Mouse (Mus musculus): ENCODE data around the gene Pdzk1. TPM values are rescaled to one million over a fixed set of nuclear protein-coding genes. Genes with fewer than 3 reads are reported as not detected.

Pdzk1 gene
- polyA plus RNA-seq, 2 experiments from 2014 or later = 0.89 TPM; not detected in 1

DNA sequence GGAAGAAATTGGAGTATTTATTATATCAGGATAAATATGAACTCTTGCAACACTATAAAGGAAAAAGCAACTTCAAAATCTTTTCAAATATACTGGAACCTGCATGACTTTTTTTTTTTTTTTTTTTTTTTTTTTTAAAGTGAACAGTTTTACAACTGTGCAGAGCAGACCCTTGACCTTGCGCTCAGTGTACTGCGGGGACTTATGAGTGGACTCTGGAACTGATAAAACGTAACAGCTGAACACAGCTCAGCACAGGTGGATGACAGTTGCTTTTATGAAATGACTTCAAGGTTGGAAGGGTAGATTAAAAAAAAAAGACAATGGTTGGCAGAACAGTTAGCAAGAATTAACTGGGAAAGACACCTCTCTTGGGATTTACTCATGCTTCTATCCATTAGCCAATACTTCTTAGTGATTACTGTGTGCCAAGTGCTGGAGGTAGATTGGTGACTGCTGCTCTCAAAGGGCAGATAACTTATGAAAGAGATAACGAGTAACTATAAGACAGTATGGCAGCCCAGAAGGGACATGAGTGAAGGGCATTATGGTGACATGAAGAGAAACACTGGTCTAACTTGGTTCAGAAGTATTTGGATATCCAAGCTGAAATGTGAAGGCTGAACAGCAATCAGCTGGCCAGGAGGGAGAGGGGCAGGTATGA, 73.4 kb downstream of the Pdzk1 start:
- no peak for ATAC-seq

DNA sequence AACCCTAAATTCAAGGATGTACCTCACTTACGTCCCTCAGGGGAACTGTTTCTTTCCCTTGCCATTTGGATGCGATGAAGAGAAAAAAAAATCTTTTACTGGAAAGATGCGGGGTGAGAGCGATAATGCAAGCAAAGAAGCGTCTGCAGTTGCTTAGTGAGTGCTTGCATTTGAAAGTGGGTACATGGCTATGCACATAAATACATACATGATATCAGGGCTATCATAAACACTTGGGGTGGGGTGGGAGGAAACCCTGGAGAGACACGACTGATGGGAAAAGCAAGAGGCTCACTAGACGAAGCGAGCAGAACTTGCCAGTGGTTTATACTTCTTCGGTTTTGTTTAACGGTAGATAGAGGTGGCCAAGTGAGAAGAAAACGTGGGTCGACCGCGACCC, 75.3 kb downstream of the Pdzk1 start, which contains the start of gene Gja5:
TSS of gene Gja5 (plus strand) at position 301 of the 400 bp plus-strand sequence.
- ATAC-seq = no peak

DNA sequence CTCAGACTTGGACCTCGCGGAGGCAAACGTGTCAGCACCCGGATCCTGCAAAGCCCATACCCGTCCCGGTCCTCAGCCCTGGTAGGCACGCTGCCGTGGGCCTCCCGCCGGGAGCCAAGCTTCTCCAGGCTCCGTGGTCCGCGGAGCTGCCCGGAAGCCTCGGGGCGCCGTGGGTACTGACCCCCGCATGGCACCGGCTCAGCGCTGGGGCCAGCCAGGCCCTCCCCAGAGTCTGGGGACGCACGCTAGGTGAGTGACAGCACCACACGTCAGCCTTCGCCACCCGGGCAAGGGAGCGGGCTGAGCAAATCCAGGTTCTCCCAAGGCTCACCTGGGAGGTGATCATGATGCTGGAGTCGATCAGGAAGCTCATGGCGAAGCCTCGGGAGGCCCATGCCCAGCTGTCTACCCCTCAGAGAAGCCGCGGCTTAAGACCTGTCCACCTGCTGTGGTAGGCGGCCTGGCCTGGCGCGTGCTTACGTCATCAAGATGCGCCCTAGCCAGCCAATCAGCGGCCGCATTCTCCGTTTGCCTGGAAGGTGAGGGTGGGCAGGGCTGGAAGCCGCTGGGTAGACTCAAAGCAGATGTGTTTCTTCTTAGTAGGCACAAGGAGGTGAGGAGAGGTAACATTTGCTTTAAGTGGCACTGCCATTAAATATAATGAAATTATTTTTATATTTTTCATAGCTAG, 75.9 kb downstream of the Pdzk1 start, which contains the start of gene Gpr89:
TSS of gene Gpr89 (minus strand) at position 496 of the 691 bp plus-strand sequence.
- peak; percentile 92 for ATAC-seq

DNA sequence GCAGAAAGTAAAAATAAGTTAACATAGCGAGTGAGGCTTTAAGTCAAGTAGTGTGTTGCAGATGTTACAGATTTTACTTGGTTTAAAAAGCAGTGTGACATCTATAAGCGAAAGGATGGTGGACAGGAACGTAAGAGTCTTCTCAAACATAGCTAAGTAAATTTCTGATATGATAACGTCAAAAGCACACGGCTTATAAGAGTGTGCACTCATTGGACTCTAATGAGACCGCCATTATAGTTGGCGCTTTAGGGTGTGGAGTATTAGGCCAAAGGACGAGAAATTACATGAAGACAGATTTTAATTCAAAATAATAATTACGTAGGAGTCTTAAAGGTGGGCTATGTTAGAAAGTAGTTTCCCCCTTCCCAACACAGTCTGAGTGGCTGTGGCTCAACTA, 76.5 kb downstream of the Pdzk1 start:
- ATAC-seq = no peak

Other genes starting within 250 kb of the Pdzk1 start
- gene Polr3gl, start 235.1 kb upstream of the Pdzk1 start, polyA plus RNA-seq (2017; shearing (Covaris generic)) = 10 to 100 TPM; 25.1 to 35.6 TPM
- not detected for gene Ankrd34a, start 232.6 kb upstream of the Pdzk1 start, polyA plus RNA-seq (2017; shearing (Covaris generic))
- gene Lix1l, start 228.1 kb upstream of the Pdzk1 start, polyA plus RNA-seq (2017; shearing (Covaris generic)) = under 1 TPM; 0.09 to 0.14 TPM
- gene Rbm8a, start 199.4 kb upstream of the Pdzk1 start, polyA plus RNA-seq (2017; shearing (Covaris generic)) = 100 to 1,000 TPM in 1 of 2 experiments, 10 to 100 TPM in 1; 98.9 to 135 TPM
- 10 to 100 TPM; 43.5 to 45.8 TPM for gene Pex11b, start 193.9 kb upstream of the Pdzk1 start, polyA plus RNA-seq (2017; shearing (Covaris generic))
- under 1 TPM in 1 of 2 experiments, not detected in 1; 0.09 TPM for gene Gm42957, start 193.8 kb upstream of the Pdzk1 start, polyA plus RNA-seq (2017; shearing (Covaris generic))
- gene Itga10, start 183.7 kb upstream of the Pdzk1 start, polyA plus RNA-seq (2017; shearing (Covaris generic)) = under 1 TPM in 1 of 2 experiments, not detected in 1; 0.12 TPM
- gene Ankrd35, start 159.2 kb upstream of the Pdzk1 start, polyA plus RNA-seq (2017; shearing (Covaris generic)) = under 1 TPM in 1 of 2 experiments, not detected in 1; 0.13 TPM
- 10 to 100 TPM; 30.8 to 41.5 TPM for gene Pias3, start 132.9 kb upstream of the Pdzk1 start, polyA plus RNA-seq (2017; shearing (Covaris generic))
- 1 to 10 TPM; 1.1 to 1.4 TPM for gene Nudt17, start 120.7 kb upstream of the Pdzk1 start, polyA plus RNA-seq (2017; shearing (Covaris generic))
- gene Polr3c, start 101.7 kb upstream of the Pdzk1 start, polyA plus RNA-seq (2017; shearing (Covaris generic)) = 10 to 100 TPM; 67.6 to 69.6 TPM
- gene Rnf115, start 101.6 kb upstream of the Pdzk1 start, polyA plus RNA-seq (2017; shearing (Covaris generic)) = 10 to 100 TPM; 62.2 to 68.7 TPM
- gene Cd160, start 67 bp downstream of the Pdzk1 start, polyA plus RNA-seq (2017; shearing (Covaris generic)) = 10 to 100 TPM; 26.1 to 55.0 TPM
- under 1 TPM; 0.12 to 0.13 TPM for gene Gja5, start 75.4 kb downstream of the Pdzk1 start, polyA plus RNA-seq (2017; shearing (Covaris generic))
- gene Gpr89, start 76.1 kb downstream of the Pdzk1 start, polyA plus RNA-seq (2017; shearing (Covaris generic)) = 10 to 100 TPM; 23.7 to 26.9 TPM
- under 1 TPM in 1 of 2 experiments, not detected in 1; 0.08 TPM for gene Gja8, start 96.7 kb downstream of the Pdzk1 start, polyA plus RNA-seq (2017; shearing (Covaris generic))

All from activated CD4-positive, CD25-positive, alpha-beta regulatory T cell, adult 4 months (primary cell).